In the genomic region with DNA sequence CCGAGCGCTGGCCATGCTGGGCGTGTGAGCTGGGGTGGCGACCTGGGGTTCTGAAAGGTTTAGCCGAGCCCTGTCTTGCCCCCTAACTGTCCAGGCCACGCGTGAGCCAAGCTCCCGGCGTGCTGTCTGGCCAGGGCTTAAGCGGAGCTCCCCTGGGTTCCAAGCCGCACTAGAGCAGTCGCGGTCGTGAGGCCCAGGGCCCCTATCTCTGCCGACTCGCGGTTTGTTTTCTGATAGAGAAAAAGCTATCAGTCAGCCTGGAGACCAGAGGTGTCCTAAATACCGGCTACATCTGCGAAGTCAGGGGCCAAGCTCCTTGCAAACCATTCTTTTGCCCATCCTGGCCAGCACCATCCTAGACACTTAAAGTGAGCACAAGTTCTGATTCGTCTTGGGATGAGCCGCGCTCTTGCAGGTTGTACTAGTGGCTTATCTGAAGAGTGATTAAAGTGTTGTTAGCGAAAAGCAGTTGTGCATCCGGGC, we compare ENCODE assay signal across 8 mouse cellular contexts. TPM values are rescaled to one million over a fixed set of nuclear protein-coding genes. Genes with fewer than 3 reads are reported as not detected.
DNase-seq lines count a peak whose midpoint lies in the region; ATAC-seq and TF ChIP-seq lines count a peak whose summit lies in the region.

No protein-coding gene starts in this region.

- no peaks in the 10 kb centered on the region for H3K36me3 ChIP-seq in embryonic facial prominence, embryonic 11.5 days (replicated peaks; ENCODE audit: control insufficient read depth, insufficient read depth, low read depth, low read length)
- no peaks in the 10 kb centered on the region for H3K36me3 ChIP-seq in hindbrain, postnatal 0 days (ENCODE audit: insufficient read depth, low read length)
- H3K36me3 ChIP-seq in midbrain, embryonic 16.5 days (ENCODE audit: control insufficient read depth, insufficient read depth, low read length), result no peaks in the 10 kb centered on the region

- WGBS in embryonic facial prominence, embryonic 11.5 days, result 1% methylated on average over 24 of the region's 24 CpGs
- 5% methylated on average over 24 of the region's 24 CpGs for WGBS in hindbrain, postnatal 0 days
- under 1% methylated on average over 24 of the region's 24 CpGs for WGBS in midbrain, embryonic 16.5 days
- 4% methylated on average over 24 of the region's 24 CpGs for WGBS in lung, adult 2 months

- DNase-seq in heart, adult 11 months, result peak; percentile 88
- DNase-seq in heart, postnatal 4 days, result no peak
- no peak for DNase-seq in embryonic facial prominence, embryonic 11.5 days (ENCODE audit: low spot score)
- no peak for DNase-seq in hindbrain, postnatal 0 days (ENCODE audit: low spot score)
- no peak for DNase-seq in adrenal gland, postnatal 36 days
- DNase-seq in lung, adult 2 months, result no peak
- DNase-seq in right cerebral cortex, postnatal 4 days, result no peak

- TF ChIP-seq POLR2A in lung, adult 2 months (IDR thresholded peaks at IDR 0.05; ENCODE audit: borderline replicate concordance, extremely low read depth, low read depth, low read length), result no peak

- peak overlapping the region; percentile 16; the same call in 1 of the 2 replicates for H3K4me2 ChIP-seq in embryonic facial prominence, embryonic 11.5 days (ENCODE audit: low read depth, low read length)
- H3K4me2 ChIP-seq in hindbrain, postnatal 0 days (ENCODE audit: low read depth, low read length), result 0 out of 2 replicates have a peak overlapping the region, but pooled peaks have one; percentile 21
- H3K4me2 ChIP-seq in midbrain, embryonic 16.5 days (ENCODE audit: low read length), result peak overlapping the region; percentile 98

- TF ChIP-seq CTCF in hindbrain, postnatal 0 days (IDR thresholded peaks at IDR 0.05; ENCODE audit: low read depth), result no peak
- TF ChIP-seq CTCF in lung, adult 2 months (IDR thresholded peaks at IDR 0.05; ENCODE audit: insufficient read depth, low read length), result no peak

- H3K4me1 ChIP-seq in embryonic facial prominence, embryonic 11.5 days (ENCODE audit: control insufficient read depth, insufficient read depth, low read length), result peaks cover 17% of the 10 kb centered on the region
- peaks cover 14% of the 10 kb centered on the region; the same call in 1 of the 2 replicates for H3K4me1 ChIP-seq in hindbrain, postnatal 0 days (ENCODE audit: insufficient read depth, low read length)
- peaks cover 38% of the 10 kb centered on the region for H3K4me1 ChIP-seq in midbrain, embryonic 16.5 days (ENCODE audit: control insufficient read depth, insufficient read depth, low read length)
- peaks cover 11% of the 10 kb centered on the region for H3K4me1 ChIP-seq in lung, adult 2 months (ENCODE audit: control insufficient read depth, insufficient read depth, low read length)

- ATAC-seq in embryonic facial prominence, embryonic 11.5 days (replicated peaks; ENCODE audit: insufficient number of reproducible peaks, low FRiP score, low TSS enrichment, low read depth), result no peak
- no peak for ATAC-seq in hindbrain, postnatal 0 days
- ATAC-seq in midbrain, embryonic 16.5 days, result no peak

- H3K4me3 ChIP-seq in embryonic facial prominence, embryonic 11.5 days (ENCODE audit: low read depth, low read length), result peak overlapping the region; percentile 15; the same call in 1 of the 2 replicates
- no peak overlapping the region for H3K4me3 ChIP-seq in hindbrain, postnatal 0 days (ENCODE audit: low read length)
- H3K4me3 ChIP-seq in midbrain, embryonic 16.5 days (ENCODE audit: low read depth, low read length), result peak overlapping the region; percentile 23
- no peak overlapping the region for H3K4me3 ChIP-seq in lung, adult 2 months (replicated peaks; ENCODE audit: extremely low read depth, low read depth, low read length)

- H3K27me3 ChIP-seq in embryonic facial prominence, embryonic 11.5 days (ENCODE audit: control insufficient read depth, insufficient read depth, low read length), result peaks cover 49% of the 10 kb centered on the region
- H3K27me3 ChIP-seq in hindbrain, postnatal 0 days (ENCODE audit: insufficient read depth, low read length), result peaks cover 16% of the 10 kb centered on the region; the same call in 1 of the 2 replicates
- H3K27me3 ChIP-seq in midbrain, embryonic 16.5 days (ENCODE audit: control insufficient read depth, insufficient read depth, low read depth, low read length), result peaks cover 4% of the 10 kb centered on the region

- no peak overlapping the region for H3K27ac ChIP-seq in embryonic facial prominence, embryonic 11.5 days (replicated peaks; ENCODE audit: low read depth, low read length)
- H3K27ac ChIP-seq in hindbrain, postnatal 0 days, result no peak overlapping the region
- H3K27ac ChIP-seq in midbrain, embryonic 16.5 days (ENCODE audit: low read length), result peak overlapping the region; percentile 61

- no peaks in the 10 kb centered on the region for H3K9me3 ChIP-seq in embryonic facial prominence, embryonic 11.5 days (replicated peaks; ENCODE audit: control insufficient read depth, low read length)
- no peaks in the 10 kb centered on the region for H3K9me3 ChIP-seq in hindbrain, postnatal 0 days (ENCODE audit: low read length)
- no peaks in the 10 kb centered on the region for H3K9me3 ChIP-seq in midbrain, embryonic 16.5 days (replicated peaks; ENCODE audit: control insufficient read depth, low read length, poor library complexity, severe bottlenecking)

- no peak overlapping the region for H3K9ac ChIP-seq in embryonic facial prominence, embryonic 11.5 days (replicated peaks; ENCODE audit: low read length)
- no peak overlapping the region for H3K9ac ChIP-seq in hindbrain, postnatal 0 days (replicated peaks; ENCODE audit: low read length)
- peak overlapping the region; percentile 45; the same call in 1 of the 2 replicates for H3K9ac ChIP-seq in midbrain, embryonic 16.5 days (ENCODE audit: low read depth, low read length)

RNA-seq across cellular contexts. Expression of a gene that starts 2.5 kb away (rescaled TPM):
- total RNA-seq in heart, postnatal 4 days (2021), result 10 to 100 TPM; 57.6 to 58.0 TPM
- 1.9 and 3.2 TPM in 2 replicates for polyA plus RNA-seq in embryonic facial prominence, embryonic 11.5 days (2014; fragmentation: Nextera tagmentation; extraction: Ambion mirVana)
- total RNA-seq in hindbrain, postnatal 0 days (2014; rRNA removed), result 8.0 and 8.4 TPM in 2 replicates
- polyA plus RNA-seq in hindbrain, postnatal 0 days (2015; fragmentation: Nextera tagmentation; extraction: Ambion mirVana), result 3.8 and 3.9 TPM in 2 replicates
- 15.9 and 33.5 TPM in 2 replicates for polyA plus RNA-seq in midbrain, embryonic 16.5 days (2015; fragmentation: Nextera tagmentation; extraction: Ambion mirVana)
- total RNA-seq in adrenal gland, postnatal 36 days (2021), result 10 to 100 TPM; 27.5 to 52.3 TPM
- polyA plus RNA-seq in lung, adult 2 months (2012; rRNA removed), result 0.78 and 1.2 TPM in 2 replicates

Comparison
In these comparisons a context has a peak if more than half of its experiments do, and no peak if none do; other contexts are left out.
1. H3K4me2 ChIP-seq: peak in every context shown above with its lines; median percentile 98 in midbrain, embryonic 16.5 days; 21 in hindbrain, postnatal 0 days; 16 in embryonic facial prominence, embryonic 11.5 days.
2. H3K4me3 ChIP-seq: peak in embryonic facial prominence, embryonic 11.5 days (single experiment) and midbrain, embryonic 16.5 days (single experiment); none in hindbrain, postnatal 0 days (single experiment) and lung, adult 2 months (single experiment).